Mouse (Mus musculus): ENCODE results near the gene Fkbp7.

- TF ChIP-seq POLR2A (IDR thresholded peaks at IDR 0.05; ENCODE audit: extremely low read depth, insufficient read depth, low read length): no peak
- TF ChIP-seq CTCF (IDR thresholded peaks at IDR 0.05; ENCODE audit: low read depth, low read length): no peak
These were observed 5.7 kb downstream of the Fkbp7 start for GRCm38 (mm10) chr2:76667200-76667599.

Measured in liver, adult 2 months (tissue).